Mouse (Mus musculus): ENCODE measurements around the gene Pspn.

GRCm38 (mm10) chr17:56976531-56977390 is 23.1 kb downstream of the Pspn start:
- TF ChIP-seq CTCF (IDR thresholded peaks at IDR 0.05; ENCODE audit: control insufficient read depth, insufficient read depth, insufficient replicate concordance, low read depth, low read length) = no peak
- no peak for TF ChIP-seq POLR2A (IDR thresholded peaks at IDR 0.05; ENCODE audit: control insufficient read depth, low read depth, low read length)

All from testis, adult 2 months (tissue).